ENCODE assay signal across 13 mouse cellular contexts in the genomic region with DNA sequence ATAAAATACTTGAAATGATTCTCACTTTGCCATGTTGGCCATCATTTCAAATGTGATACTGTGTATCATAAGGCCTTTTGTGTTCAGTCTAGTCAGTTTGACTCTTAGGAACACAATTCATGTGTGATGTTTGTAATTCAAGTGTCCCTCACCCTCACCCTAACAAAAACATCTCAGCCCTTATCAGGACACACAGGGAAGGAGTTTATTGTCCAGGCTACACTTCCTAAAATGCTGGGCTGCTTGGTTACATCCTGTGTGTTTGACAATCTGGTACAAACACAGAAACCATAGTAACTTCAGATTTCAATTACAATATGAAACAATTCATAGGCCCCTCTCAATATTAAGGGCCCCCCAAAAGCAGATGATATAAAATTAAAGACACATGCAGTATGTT.
DNase-seq lines count a peak whose midpoint lies in the region; ATAC-seq lines count a peak whose summit lies in the region.
"Had no signal": no experiment of that assay in that cellular context is flagged by ENCODE, and none has a peak within 500 bp of the region (broad histone marks: within the 10 kb centered on the region; RNA-seq: fewer than 3 reads in every experiment).

No protein-coding gene starts in this region.

- H3K27me3 ChIP-seq in heart, embryonic 16.5 days (ENCODE audit: control insufficient read depth, insufficient read depth, low read length), result no peaks in the 10 kb centered on the region
- H3K27me3 ChIP-seq in midbrain, embryonic 15.5 days (replicated peaks), result no peaks in the 10 kb centered on the region
- H3K27me3 ChIP-seq in midbrain, embryonic 14.5 days (ENCODE audit: control insufficient read depth, insufficient read depth, low read length), result no peaks in the 10 kb centered on the region
- H3K27me3 ChIP-seq in embryonic facial prominence, embryonic 15.5 days, result no peaks in the 10 kb centered on the region
- H3K27me3 ChIP-seq: forebrain, embryonic 12.5 days; limb, embryonic 15.5 days; lung, embryonic 15.5 days had no signal

- H3K9me3 ChIP-seq in heart, embryonic 16.5 days (replicated peaks; ENCODE audit: control insufficient read depth, low read length), result no peaks in the 10 kb centered on the region
- no peaks in the 10 kb centered on the region for H3K9me3 ChIP-seq in midbrain, embryonic 15.5 days
- H3K9me3 ChIP-seq in midbrain, embryonic 14.5 days (ENCODE audit: control insufficient read depth, low read length), result no peaks in the 10 kb centered on the region
- no peaks in the 10 kb centered on the region for H3K9me3 ChIP-seq in embryonic facial prominence, embryonic 15.5 days (replicated peaks)
- H3K9me3 ChIP-seq: forebrain, embryonic 12.5 days; limb, embryonic 15.5 days; lung, embryonic 15.5 days had no signal

- no peak for DNase-seq in heart, postnatal 4 days
- DNase-seq in midbrain, embryonic 14.5 days, result no peak
- DNase-seq in adrenal gland, adult 18-20 months (ENCODE audit: low spot score in 2 of 2), result no peak
- DNase-seq in cerebellum, postnatal 36 days, result no peak
- DNase-seq: cerebellum, adult 2 months; thymus, adult 2 months had no signal

- ATAC-seq in heart, embryonic 16.5 days (replicated peaks; ENCODE audit: extremely low read depth, insufficient read depth, low FRiP score), result no peak
- 0 out of 2 replicates have a peak, but pooled peaks have one; percentile 32 for ATAC-seq in midbrain, embryonic 15.5 days (replicated peaks)
- ATAC-seq in midbrain, embryonic 14.5 days (ENCODE audit: low FRiP score, low TSS enrichment), result no peak
- ATAC-seq in embryonic facial prominence, embryonic 15.5 days (ENCODE audit: insufficient number of reproducible peaks, low FRiP score, low TSS enrichment, low read depth), result no peak

- H3K9ac ChIP-seq in heart, embryonic 16.5 days (ENCODE audit: low read length), result no peak overlapping the region
- no peak overlapping the region for H3K9ac ChIP-seq in midbrain, embryonic 15.5 days
- H3K9ac ChIP-seq in midbrain, embryonic 14.5 days (replicated peaks; ENCODE audit: low read length), result no peak overlapping the region
- H3K9ac ChIP-seq in embryonic facial prominence, embryonic 15.5 days, result no peak overlapping the region
- H3K9ac ChIP-seq: forebrain, embryonic 12.5 days; limb, embryonic 15.5 days; lung, embryonic 15.5 days had no signal

- peaks cover 4% of the 10 kb centered on the region; the same call in 1 of the 2 replicates for H3K4me1 ChIP-seq in heart, embryonic 16.5 days (ENCODE audit: control insufficient read depth, insufficient read depth, low read length)
- H3K4me1 ChIP-seq in midbrain, embryonic 15.5 days, result 0 out of 2 replicates have a peak, but pooled peaks cover 9% of the 10 kb centered on the region
- H3K4me1 ChIP-seq in midbrain, embryonic 14.5 days (ENCODE audit: control insufficient read depth, insufficient read depth, low read length), result peaks cover 15% of the 10 kb centered on the region
- peaks cover 21% of the 10 kb centered on the region for H3K4me1 ChIP-seq in embryonic facial prominence, embryonic 15.5 days
- H3K4me1 ChIP-seq: lung, embryonic 15.5 days had no signal

- peak overlapping the region; percentile 41; the same call in 1 of the 2 replicates for H3K27ac ChIP-seq in heart, embryonic 16.5 days (ENCODE audit: low read length)
- peak overlapping the region; percentile 39; the same call in 1 of the 2 replicates for H3K27ac ChIP-seq in midbrain, embryonic 15.5 days
- H3K27ac ChIP-seq in midbrain, embryonic 14.5 days (replicated peaks; ENCODE audit: low read depth, low read length), result no peak overlapping the region
- H3K27ac ChIP-seq in embryonic facial prominence, embryonic 15.5 days (replicated peaks), result 0 out of 2 replicates have a peak overlapping the region, but pooled peaks have one; percentile 5
- H3K27ac ChIP-seq: forebrain, embryonic 12.5 days; kidney, postnatal 0 days; limb, embryonic 15.5 days; lung, embryonic 15.5 days had no signal

- H3K4me2 ChIP-seq in heart, embryonic 16.5 days (ENCODE audit: low read depth, low read length), result no peak overlapping the region
- no peak overlapping the region for H3K4me2 ChIP-seq in midbrain, embryonic 15.5 days
- H3K4me2 ChIP-seq in midbrain, embryonic 14.5 days (ENCODE audit: low read length), result no peak overlapping the region
- H3K4me2 ChIP-seq in embryonic facial prominence, embryonic 15.5 days (replicated peaks), result no peak overlapping the region
- H3K4me2 ChIP-seq: forebrain, embryonic 12.5 days; limb, embryonic 15.5 days; lung, embryonic 15.5 days had no signal

- H3K36me3 ChIP-seq in heart, embryonic 16.5 days (ENCODE audit: control insufficient read depth, insufficient read depth), result no peaks in the 10 kb centered on the region
- H3K36me3 ChIP-seq in midbrain, embryonic 15.5 days (replicated peaks), result no peaks in the 10 kb centered on the region
- H3K36me3 ChIP-seq in midbrain, embryonic 14.5 days (ENCODE audit: control insufficient read depth, insufficient read depth, low read length), result no peaks in the 10 kb centered on the region
- H3K36me3 ChIP-seq in embryonic facial prominence, embryonic 15.5 days, result no peaks in the 10 kb centered on the region
- H3K36me3 ChIP-seq: forebrain, embryonic 12.5 days; limb, embryonic 15.5 days; lung, embryonic 15.5 days had no signal

- no peak overlapping the region for H3K4me3 ChIP-seq in heart, embryonic 16.5 days (ENCODE audit: low read length)
- H3K4me3 ChIP-seq in midbrain, embryonic 15.5 days, result no peak overlapping the region
- no peak overlapping the region for H3K4me3 ChIP-seq in midbrain, embryonic 14.5 days (replicated peaks; ENCODE audit: low read depth, low read length)
- H3K4me3 ChIP-seq in embryonic facial prominence, embryonic 15.5 days (replicated peaks), result no peak overlapping the region
- H3K4me3 ChIP-seq: forebrain, embryonic 12.5 days; limb, embryonic 15.5 days; lung, embryonic 15.5 days had no signal
